Mouse (Mus musculus): ENCODE measurements around the gene Klkb1.
"Not testable (repeated sequence)": the region's sequence is repeated elsewhere in the genome, so short reads cannot be mapped to it uniquely, and the experiment has no call there.

Klkb1 gene

DNA sequence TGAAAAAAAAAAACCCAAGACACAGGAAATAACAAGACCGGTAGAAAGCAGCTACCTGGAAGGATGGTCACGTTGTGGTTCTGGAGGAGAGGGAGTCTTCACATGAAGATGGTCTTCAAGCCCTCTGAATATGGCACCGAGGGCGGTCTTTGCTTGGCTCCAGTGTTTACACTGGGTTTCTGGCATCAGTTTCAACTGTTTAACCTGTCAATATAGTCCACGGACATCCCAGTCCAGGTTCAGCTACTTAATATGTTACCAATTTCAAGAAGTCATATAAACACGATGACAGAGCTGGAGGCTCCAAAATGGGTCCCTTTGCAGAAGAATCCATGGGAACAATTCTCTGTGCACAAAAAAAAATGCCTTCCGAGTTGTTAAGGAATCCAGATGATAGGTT, at the start of gene Klkb1:
Klkb1 (minus strand) TSS at position 173 of the 400 bp plus-strand sequence.
- DNase-seq (ENCODE audit: low read depth, low spot score), result no peak

GRCm38 (mm10) chr8:45344298-45344697, 49.6 kb upstream of the Klkb1 start:
- no peak for DNase-seq (ENCODE audit: low read depth, low spot score)

GRCm38 (mm10) chr8:45341630-45342628, 47.3 kb upstream of the Klkb1 start:
- no peak for DNase-seq (ENCODE audit: low read depth, low spot score)

- no peak for DNase-seq (ENCODE audit: low read depth, low spot score)
These were observed 38.8 kb upstream of the Klkb1 start for GRCm38 (mm10) chr8:45333493-45333892.

DNA sequence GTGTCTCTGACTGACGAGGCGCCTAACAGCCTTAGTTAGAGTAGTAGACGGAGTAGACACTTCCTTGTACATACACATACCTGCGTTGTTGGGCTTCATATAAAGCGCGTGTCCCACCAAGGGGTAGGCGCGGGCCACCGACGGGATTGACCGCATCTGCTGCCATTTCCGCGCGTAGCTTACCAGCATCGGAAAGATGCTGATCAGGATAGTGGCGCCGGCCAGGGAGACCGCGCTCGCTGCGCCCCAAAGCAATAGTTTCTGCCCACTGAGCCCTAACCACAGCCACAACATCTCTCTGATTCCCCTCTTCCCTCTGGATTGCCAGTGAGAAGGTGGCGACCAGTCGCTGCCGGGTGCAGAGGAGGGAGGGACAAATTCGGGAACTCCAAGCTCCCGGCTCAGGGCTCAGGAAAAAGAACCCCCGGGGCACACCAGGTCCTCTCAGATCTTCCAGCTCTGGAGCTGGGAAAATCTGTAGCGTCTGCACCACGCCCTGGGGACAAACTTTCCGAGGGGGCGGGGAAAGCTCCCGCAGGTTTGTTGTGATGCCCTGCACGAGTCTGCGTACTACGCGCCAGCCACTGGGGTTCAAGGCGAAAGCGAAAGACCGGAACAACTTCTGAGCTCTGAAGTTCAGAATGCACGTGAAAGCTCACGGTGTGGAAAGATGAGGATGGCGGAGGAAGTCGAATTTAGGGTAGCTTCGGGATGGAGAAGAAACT, 38.2 kb upstream of the Klkb1 start, which contains the start of gene Cyp4v3:
Cyp4v3 (minus strand) TSS at position 532 of the 725 bp plus-strand sequence.
- peak; percentile 86 for DNase-seq (ENCODE audit: low read depth, low spot score)

DNA sequence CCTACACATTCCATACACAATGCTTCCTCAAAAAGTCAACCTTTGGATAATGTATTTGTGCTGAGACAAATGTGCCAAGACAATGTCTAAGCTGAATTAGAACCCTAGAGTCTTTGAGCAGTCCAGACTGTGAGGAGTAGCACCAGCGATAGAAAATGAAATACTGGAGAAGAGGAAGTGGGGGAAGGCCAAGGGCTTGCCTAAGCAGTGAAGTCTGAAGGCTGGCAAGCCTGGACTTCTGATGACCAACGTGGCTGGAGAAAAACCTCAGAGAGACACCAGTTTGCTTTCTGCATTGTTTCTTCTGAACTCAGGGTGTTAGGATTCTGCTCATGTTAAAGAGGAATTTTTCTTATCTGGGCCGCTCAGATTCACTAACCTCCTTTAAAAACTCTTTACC, 36.2 kb upstream of the Klkb1 start:
- no peak for DNase-seq (ENCODE audit: low read depth, low spot score)

DNA sequence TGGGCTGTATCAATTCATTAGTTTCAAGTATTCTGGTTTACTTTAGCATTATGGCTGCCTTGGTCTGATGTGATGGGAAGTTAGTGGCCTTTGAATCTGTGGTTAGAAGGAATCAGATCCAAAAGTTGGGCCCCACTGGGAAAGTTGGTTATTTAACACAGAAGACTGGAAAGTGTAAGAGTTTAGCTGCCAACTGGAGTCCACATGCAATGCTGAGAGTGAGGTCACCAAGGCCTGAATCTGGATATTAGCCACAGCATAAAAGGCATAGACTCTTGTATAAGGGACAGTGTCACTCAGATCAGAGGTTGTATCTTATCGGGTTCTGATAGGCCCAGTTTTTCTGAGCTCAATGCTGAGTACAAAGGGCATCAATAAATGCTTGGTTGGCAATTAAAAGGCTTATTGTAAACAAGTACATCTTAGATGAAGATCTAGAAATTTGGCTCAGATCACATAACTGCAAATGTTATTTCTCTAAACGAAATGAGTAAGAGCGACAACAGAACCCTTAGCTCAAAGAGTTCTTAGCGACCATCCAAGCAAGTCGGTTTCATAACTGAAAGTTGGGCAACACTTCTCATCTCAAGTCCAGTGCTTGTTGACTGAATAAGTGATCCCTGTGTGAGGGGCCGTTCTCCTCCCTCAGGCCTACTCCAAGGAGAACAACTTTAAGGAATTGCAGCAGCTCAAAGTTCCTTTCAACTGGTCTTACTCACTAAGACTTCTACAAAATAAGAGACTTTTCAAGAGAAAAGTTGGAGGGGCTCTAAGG, 34.7 kb upstream of the Klkb1 start:
- no peak for DNase-seq (ENCODE audit: low read depth, low spot score)

- not testable (repeated sequence) for DNase-seq (ENCODE audit: low read depth, low spot score)
These were observed 32.4 kb upstream of the Klkb1 start for GRCm38 (mm10) chr8:45327076-45327475.

GRCm38 (mm10) chr8:45324151-45324550, 29.5 kb upstream of the Klkb1 start:
- DNase-seq (ENCODE audit: low read depth, low spot score), result no peak

GRCm38 (mm10) chr8:45321365-45321764, 26.7 kb upstream of the Klkb1 start:
- no peak for DNase-seq (ENCODE audit: low read depth, low spot score)

DNA sequence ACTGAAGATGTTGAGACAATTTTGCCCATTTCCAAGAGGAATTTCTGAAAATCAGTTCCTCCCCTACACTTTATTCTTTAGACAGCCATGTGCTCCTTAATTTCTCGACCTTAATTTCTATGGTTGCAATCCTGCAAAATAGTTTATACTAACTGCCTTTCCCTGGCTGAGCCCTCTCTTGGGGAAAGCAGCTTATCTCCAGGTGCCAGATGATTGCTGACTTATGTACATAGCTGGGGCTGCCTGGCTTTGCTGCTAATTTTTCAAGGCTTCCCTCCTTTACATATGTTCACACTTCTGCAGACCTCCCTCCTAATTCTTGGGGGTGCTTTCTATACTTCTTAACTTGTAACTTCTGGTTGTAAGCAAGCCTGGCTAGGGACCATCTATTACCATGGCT, 26.3 kb upstream of the Klkb1 start:
- DNase-seq (ENCODE audit: low read depth, low spot score), result no peak

DNA sequence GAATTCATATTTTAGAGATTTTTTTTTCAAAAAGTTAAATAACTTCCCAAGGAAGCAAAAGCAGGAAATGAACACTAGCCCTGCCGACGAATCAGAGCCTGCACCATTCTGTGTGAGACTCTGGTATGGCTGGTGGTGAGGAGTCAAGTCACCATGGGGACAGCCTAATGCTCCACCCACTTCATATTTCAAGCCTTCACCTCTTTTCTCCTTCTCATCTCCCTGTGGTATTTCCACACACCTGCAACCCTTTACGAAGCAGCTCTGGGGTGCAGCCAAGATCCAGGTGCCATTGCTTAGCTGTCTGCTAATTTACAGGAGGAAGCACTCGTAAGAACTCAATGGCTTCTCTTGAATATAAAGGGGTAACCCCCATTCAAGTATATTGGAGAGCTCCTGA, 16.3 kb upstream of the Klkb1 start:
- no peak for DNase-seq (ENCODE audit: low read depth, low spot score)

GRCm38 (mm10) chr8:45308366-45308765, 13.7 kb upstream of the Klkb1 start, which contains the start of gene Gm45753:
Gene Gm45753 (minus strand): TSS chr8:45308466.
- DNase-seq (ENCODE audit: low read depth, low spot score), result no peak

- no peak for DNase-seq (ENCODE audit: low read depth, low spot score)
These were observed 10.8 kb upstream of the Klkb1 start for GRCm38 (mm10) chr8:45305479-45305878.

DNA sequence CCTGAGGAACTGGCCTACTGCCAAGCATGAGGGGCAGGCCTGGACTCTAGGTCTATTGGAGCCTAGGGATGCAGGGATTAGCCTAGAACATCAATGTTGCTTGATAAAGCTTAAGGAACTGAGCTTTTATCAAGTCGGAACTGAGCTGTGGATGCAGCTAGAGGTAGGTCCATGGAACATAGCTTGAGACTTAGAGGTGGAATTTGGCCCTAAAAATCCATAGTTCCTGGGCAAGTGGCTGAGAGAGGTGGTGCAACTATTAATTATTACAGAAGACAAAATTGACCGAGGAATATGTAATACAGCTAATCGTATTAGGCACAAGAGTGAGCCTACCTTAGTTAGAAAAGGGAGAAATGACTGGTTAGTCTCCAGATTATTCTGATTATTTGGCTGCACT, 9.7 kb upstream of the Klkb1 start:
- no peak for DNase-seq (ENCODE audit: low read depth, low spot score)

DNA sequence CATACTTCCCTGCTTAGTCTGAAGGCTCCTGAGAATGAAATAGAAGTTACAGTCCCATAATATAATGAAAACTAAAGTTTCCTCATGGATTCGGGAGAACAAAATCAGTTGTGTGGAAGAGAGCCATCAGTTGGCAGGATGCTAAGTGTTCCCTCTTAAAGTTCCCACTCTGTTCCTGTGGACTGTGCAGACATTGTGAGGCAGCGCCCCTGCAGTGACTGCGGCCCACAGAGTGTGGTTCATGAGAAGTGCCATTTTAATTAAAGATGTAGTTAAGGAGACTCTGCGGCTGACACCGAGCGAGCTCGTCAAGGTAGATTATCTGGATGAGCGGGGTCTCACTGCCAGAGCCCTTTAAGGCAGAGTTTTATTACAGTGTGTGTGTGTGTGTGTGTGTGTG, 7.7 kb upstream of the Klkb1 start:
- no peak for DNase-seq (ENCODE audit: low read depth, low spot score)

DNA sequence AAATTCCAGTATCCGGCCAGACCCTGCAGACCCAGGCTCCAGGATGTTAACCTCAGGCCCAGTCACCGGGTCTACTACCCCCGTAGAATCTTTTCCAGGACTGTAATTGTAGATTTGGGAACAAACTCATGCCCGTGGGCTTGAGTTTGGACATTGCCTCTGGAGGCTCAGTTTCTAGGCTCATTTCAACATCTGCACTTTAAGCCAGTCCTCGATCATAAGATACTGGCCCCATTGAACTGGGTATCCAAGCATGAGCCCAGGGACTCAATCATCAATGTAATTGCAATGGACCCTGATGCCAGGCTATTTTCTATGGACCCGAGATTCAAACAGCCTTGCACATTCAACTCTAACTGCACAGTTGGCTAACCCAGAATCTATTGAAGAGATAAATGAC, 617 bp upstream of the Klkb1 start:
- no peak for DNase-seq (ENCODE audit: low read depth, low spot score)

DNA sequence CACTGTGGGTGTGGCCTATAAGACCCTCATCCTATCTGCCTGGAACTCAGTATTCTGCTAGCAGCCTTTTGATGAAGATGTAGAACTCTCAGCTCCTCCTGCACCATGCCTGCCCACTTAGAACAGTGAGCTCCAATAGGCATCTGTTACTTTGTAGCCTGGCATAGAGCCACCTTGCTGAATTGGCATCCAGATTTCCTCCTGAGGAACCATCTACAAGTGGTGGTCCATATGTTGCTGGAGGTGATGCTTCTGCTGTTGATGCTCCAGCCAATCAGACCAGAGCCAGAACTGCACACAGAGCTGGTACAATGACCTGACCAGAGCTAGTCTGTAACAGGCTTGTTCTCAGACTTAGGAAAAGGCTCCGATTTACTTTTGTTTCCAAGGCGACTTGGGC, 2.9 kb downstream of the Klkb1 start:
- DNase-seq (ENCODE audit: low read depth, low spot score), result no peak

DNA sequence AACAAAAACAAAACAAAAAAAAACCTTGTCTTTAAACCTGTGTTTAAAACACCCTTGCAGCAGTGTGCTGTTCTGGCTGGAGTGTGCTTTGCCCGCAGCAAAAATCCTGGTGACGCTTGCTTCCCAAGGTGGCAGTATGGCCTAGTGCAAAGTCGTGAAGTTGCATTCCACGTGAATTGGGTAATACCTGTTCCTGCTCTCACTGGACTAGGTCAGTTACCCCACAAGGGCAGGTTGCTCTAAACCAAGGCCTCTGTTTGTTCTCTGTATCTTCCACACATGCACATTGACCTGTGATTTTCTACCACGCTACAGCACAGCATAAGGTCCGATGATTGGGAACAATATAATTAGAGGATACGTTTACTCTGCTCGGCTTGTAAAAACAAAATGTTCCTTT, 13.0 kb downstream of the Klkb1 start:
- DNase-seq (ENCODE audit: low read depth, low spot score), result no peak

DNA sequence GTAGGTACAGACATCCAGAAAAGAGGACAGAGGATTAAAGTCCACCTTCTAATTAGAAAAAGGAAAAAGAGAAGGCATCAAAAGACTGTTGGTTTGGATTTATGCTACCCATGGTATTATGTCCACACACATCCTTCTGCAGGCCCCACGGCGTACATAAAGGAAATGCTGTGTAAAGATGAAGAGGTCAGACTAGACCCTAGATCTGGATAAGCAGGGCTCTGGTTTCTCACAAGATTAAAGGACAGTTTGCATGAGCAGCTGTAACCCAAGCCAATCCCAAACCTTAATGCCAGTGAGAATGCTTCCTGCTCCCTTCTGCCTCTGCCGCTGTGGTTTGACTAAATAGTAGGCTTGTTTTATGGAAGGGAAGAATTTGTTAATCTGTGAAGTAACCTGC, 17.2 kb downstream of the Klkb1 start:
- DNase-seq (ENCODE audit: low read depth, low spot score), result no peak

- DNase-seq (ENCODE audit: low read depth, low spot score), result no peak
These were observed 20.3 kb downstream of the Klkb1 start for GRCm38 (mm10) chr8:45274317-45274716.

GRCm38 (mm10) chr8:45269056-45269455, 25.6 kb downstream of the Klkb1 start:
- DNase-seq (ENCODE audit: low read depth, low spot score), result no peak
